Mouse (Mus musculus): Measurements from ENCODE around the gene Ciart.
"Not testable (repeated sequence)": the region's sequence is repeated elsewhere in the genome, so short reads cannot be mapped to it uniquely, and the experiment has no call there.

Gene Ciart

GRCm38 (mm10) chr3:95865050-95865449 lies 17.0 kb downstream of the Ciart start:
- no peak for DNase-seq (ENCODE audit: low spot score in 2 of 2)

GRCm38 (mm10) chr3:95863578-95863977 lies 18.5 kb downstream of the Ciart start:
- DNase-seq (ENCODE audit: low spot score in 2 of 2), result no peak

- peak in 1 of 2 experiments; percentile 78 for DNase-seq (ENCODE audit: low spot score in 2 of 2)
Measured at GRCm38 (mm10) chr3:95861796-95862195, 20.3 kb downstream of the Ciart start.

GRCm38 (mm10) chr3:95861216-95861615 lies 20.8 kb downstream of the Ciart start:
- peak in 1 of 2 experiments; percentile 24 for DNase-seq (ENCODE audit: low spot score in 2 of 2)

- no peak for DNase-seq (ENCODE audit: low spot score in 2 of 2)
Measured at GRCm38 (mm10) chr3:95860323-95860722, 21.7 kb downstream of the Ciart start.

GRCm38 (mm10) chr3:95858278-95858677 lies 23.8 kb downstream of the Ciart start:
- DNase-seq (ENCODE audit: low spot score in 2 of 2), result not testable (repeated sequence)

- DNase-seq (ENCODE audit: low spot score in 2 of 2), result not testable (repeated sequence)
Measured at GRCm38 (mm10) chr3:95857050-95857449, 25.0 kb downstream of the Ciart start.

- no peak for DNase-seq (ENCODE audit: low spot score in 2 of 2)
Measured at GRCm38 (mm10) chr3:95856115-95856514, 25.9 kb downstream of the Ciart start.

- peak; percentile 90 to 94 for DNase-seq (ENCODE audit: low spot score in 2 of 2)
Measured at GRCm38 (mm10) chr3:95855502-95856089, 26.5 kb downstream of the Ciart start, which contains the start of gene Prpf3. Prpf3 (minus strand) TSS chr3:95855885.

GRCm38 (mm10) chr3:95851317-95851716 lies 30.7 kb downstream of the Ciart start:
- DNase-seq (ENCODE audit: low spot score in 2 of 2), result no peak

- no peak for DNase-seq (ENCODE audit: low spot score in 2 of 2)
Measured at GRCm38 (mm10) chr3:95850611-95851010, 31.4 kb downstream of the Ciart start.

GRCm38 (mm10) chr3:95842503-95843214 lies 39.4 kb downstream of the Ciart start:
- no peak for DNase-seq (ENCODE audit: low spot score in 2 of 2)

GRCm38 (mm10) chr3:95839250-95839649 lies 42.8 kb downstream of the Ciart start:
- no peak for DNase-seq (ENCODE audit: low spot score in 2 of 2)

- DNase-seq (ENCODE audit: low spot score in 2 of 2), result no peak
Measured at GRCm38 (mm10) chr3:95829053-95829452, 53.0 kb downstream of the Ciart start.

Data from spleen, postnatal 14 days (tissue).